Mouse (Mus musculus) brain, embryonic 14.5 days (tissue): Measurements from ENCODE around the gene Cpeb1.

Experiments
- CTCF ChIP-seq: fragments of 200-500 bp; IDR thresholded peaks from 2 replicates; pipeline ENCODE4 v1.5.1; 2012; ENCODE audit warnings: inconsistent platforms, mild to moderate bottlenecking, moderate library complexity, borderline replicate concordance; ENCODE audit not compliant: insufficient read depth, insufficient read length; ENCODE audit errors: extremely low read depth
- POLR2A ChIP-seq: fragments of 200-500 bp; IDR thresholded peaks from 2 replicates; pipeline ENCODE4 v1.6.1; 2012; ENCODE audit warnings: mild to moderate bottlenecking, inconsistent platforms, borderline replicate concordance; ENCODE audit not compliant: poor library complexity, insufficient read depth, insufficient read length, severe bottlenecking; ENCODE audit errors: extremely low read depth

GRCm38 (mm10) chr7:81304100-81304499, 151.2 kb downstream of the Cpeb1 start:
- no peak for TF ChIP-seq CTCF
- TF ChIP-seq POLR2A, result no peak
